Mouse (Mus musculus) CD8-positive naive resting alpha-beta T cell, adult 2 months (primary cell): ENCODE measurements around the gene Mmp11.

Experiments used
- DNase-seq, 2 experiments: peaks; one replicate each; pipeline ENCODE4 v3.0.0; 2022; ENCODE audit warnings: low read depth in 2 of 2, low spot score in 2 of 2

The Mmp11 gene

DNA sequence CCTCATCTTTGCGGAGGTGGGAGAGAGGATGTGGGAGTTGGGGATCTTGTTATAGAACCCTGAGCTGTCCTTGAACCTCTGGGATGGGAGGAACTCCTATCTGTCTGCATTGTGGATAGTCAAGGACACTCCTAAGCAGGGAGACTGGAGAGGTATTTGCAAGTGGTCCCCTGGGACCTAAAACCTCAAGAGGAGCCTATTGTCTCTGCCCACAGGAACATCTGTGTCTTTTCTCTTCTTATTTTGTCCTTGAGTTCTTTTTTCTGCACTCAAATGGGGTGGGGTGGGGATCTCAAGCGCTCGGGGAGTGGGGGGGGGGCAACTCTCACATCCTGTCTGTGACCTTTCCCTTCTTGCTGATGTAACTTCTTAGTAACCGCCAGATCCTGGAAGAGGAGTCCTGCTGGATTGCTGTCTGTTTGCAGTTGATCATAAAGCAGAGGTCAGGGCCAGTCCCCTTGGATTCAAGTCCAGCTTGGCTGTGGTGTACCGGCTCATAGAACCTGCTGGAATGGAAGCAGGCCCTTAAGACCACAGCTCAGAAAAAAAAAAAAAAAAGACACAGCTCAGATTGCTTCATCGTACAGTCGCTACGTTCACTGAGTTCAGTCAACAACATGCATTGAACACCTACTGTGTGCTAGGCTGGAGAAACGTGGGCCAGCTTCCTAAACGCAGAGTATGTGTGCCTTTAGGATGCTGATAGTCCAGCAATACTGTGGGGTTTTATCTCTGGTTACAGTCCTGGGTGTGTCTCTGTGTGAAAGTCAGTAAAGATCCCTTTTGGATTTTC is 1.8 kb upstream of the Mmp11 start:
- no peak for DNase-seq

- DNase-seq: no peak
Observed at GRCm38 (mm10) chr10:75936909-75937667, 792 bp upstream of the Mmp11 start.

- no peak for DNase-seq
Observed at GRCm38 (mm10) chr10:75934991-75935390, 1.3 kb downstream of the Mmp11 start.

DNA sequence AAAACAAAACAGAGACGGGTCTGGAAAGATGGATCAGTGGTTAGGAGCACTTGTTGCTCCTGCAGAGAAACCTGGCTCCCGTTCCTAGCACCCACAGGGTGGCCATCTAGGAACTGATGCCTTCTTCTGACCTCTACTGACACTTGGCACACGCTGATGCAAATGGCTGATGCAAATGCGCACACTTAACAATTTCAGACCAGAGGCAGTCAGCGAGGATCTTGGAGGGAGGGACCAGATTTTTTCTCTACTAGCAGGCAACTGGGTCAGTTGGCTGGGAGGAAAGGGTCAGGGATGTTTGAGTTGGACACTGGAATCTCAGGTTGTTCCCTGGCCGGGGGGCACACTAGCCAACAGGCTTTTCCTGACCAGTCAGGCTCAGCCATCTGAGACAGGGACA is 3.4 kb downstream of the Mmp11 start, which contains the start of gene Chchd10:
Gene Chchd10, plus strand, starts transcription at position 240 of the 400 bp plus-strand sequence.
- no peak for DNase-seq

DNA sequence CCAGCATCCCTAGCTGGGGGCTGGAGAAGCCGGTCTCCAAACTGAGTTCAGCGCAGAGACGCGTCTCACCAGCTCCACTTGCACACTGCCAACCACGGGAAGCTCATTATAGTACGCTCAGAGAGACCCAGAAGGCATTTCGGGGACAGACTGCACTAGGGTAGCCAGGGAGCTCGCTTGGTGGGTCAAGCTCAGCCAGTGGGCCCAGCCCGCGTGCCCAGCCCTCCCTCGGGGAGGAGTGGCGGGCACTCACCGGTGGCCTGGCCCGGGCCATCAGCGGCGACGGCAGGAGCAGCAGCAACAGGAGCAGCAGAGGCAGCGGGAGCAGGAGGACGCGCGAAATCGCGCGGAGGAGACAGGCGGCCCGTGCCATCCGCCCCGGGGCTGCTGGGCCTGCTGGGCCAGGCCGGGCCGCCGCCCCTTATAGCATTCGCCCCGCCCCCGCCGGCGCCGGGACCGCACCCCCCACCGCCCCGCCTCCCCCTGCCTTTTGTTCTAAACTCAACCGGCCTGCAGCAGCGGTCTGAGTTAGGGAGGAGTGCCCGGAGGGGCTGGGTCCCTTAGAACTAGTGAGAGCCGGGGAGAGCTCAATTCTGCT is 4.1 kb downstream of the Mmp11 start:
- DNase-seq: peak; percentile 18 to 26

- no peak for DNase-seq
Observed at GRCm38 (mm10) chr10:75931311-75931710, 5.0 kb downstream of the Mmp11 start.

GRCm38 (mm10) chr10:75930304-75930703 is 6.0 kb downstream of the Mmp11 start:
- no peak for DNase-seq

- DNase-seq: no peak
Observed at GRCm38 (mm10) chr10:75926396-75926795, 9.9 kb downstream of the Mmp11 start.

- no peak for DNase-seq
Observed at GRCm38 (mm10) chr10:75924324-75924723, 12.0 kb downstream of the Mmp11 start.

- peak in 1 of 2 experiments; percentile 10 for DNase-seq
Observed at GRCm38 (mm10) chr10:75921726-75922560, 14.4 kb downstream of the Mmp11 start.

DNA sequence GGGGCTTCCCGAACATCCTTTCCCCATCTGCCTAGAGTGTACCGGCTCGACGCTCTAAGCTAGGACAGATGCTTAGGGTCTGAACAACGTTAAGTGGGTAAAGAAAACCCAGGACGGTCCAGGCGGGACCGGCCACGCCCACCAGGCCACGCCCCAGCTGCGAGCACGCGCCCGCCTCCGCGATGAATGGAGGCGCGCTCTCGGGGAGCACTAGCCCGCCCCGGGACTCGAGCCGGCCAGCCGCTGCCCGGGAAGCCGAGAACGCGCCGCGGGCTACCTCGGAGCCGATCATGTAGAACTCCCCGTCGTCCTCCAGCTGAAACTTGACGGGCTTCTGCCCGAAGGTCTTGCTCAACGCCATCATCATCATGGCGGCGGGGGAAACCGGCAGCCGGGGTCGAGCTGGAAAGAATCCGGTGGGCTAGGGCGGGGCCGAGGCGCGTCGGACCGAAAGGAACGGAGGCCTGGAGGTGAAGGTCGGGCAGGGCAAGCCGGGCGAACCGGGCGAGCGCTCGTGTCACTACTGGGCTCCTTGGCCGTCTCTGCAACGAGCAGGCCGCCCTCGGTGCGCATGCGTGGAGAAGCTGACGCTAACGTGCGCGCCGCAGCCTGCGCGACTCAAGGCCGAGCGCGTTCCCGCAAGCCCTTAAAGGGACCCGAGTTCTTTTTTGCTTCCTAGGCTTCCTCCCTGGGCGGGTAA is 15.1 kb downstream of the Mmp11 start, which contains the start of gene Smarcb1:
Gene Smarcb1, minus strand, starts transcription at position 592 of the 700 bp plus-strand sequence.
- DNase-seq: peak; percentile 88 to 93

DNA sequence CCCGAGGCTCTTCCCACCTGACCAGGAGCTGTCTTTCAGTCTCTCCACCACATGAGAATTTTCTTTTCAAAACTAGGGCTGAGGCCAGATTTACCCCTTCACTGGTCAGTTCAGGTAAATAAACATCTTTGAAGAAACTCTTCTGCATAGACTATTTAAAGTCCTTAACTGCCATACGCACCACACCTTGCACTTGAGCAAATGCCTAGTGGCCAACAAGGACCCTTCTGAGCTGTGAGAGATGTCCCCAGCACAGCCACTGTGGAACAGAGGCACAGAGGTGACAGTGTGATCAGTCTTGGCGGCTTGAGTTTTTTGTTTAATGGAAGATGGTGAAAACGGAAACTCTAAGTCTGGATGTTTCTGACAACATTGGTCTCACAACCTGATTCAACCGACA is 17.3 kb downstream of the Mmp11 start:
- DNase-seq: no peak

DNA sequence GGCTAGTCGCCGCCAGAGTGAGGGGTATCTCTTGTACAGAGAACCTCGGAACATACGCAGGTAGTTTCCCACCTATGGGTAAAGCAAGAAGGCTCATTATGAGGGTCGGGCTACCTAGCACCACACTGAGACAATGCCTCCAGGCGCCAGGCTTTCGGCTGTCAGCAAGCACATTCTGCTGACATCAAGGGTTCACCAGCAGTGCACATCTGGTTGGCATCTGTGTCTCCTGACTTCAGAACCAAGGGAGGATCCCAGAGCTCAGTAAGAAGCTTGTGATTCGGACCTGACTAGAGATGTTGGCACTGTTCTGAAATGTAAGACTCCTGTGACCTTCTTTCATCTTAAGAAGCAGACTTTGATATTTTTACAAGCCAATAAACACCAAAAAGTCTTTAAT is 19.5 kb downstream of the Mmp11 start:
- DNase-seq: no peak

DNA sequence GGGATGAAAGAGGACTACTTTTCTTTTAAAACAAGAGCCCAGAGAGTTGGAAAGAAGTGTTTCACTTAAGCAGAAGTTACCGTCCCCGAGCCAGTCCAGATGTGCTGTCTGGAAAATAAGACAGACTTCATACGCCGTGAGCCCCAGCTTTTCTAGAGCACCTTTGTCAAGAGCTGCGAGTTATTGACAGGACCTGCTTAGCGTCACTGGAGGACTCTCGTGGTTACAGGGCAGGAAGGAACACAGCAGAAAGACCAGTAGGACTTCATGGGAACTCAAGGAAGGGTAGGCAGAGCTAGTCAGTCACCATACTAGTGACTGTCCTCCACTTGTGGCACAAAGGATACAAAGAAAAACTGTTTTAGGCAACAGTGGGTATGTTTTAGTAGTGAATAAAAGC is 20.7 kb downstream of the Mmp11 start:
- no peak for DNase-seq

GRCm38 (mm10) chr10:75913013-75913589 is 23.2 kb downstream of the Mmp11 start:
- no peak for DNase-seq

- no peak for DNase-seq
Observed at GRCm38 (mm10) chr10:75910698-75911097, 25.6 kb downstream of the Mmp11 start.

- DNase-seq: no peak
Observed at GRCm38 (mm10) chr10:75906882-75907281, 29.4 kb downstream of the Mmp11 start.

DNA sequence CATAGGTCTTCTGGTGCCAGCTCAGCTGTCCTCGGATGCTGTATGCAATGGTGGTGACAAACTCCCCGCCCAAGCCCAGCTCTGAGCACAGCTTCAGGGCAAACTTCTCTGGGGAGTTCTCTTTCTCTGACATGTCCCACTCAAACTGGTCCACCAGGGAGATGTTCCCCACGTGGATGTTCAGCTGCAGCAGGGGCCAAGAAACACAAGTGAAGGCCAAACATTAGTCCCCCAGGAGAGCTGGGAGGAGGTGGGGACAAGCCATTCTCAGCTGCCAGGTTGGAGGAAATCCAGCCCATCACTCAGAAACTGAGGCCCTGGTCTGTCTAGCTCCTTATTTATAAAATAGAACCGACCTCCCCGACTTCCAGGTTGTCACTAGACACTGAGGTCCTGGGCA is 31.9 kb downstream of the Mmp11 start:
- DNase-seq: no peak

GRCm38 (mm10) chr10:75898846-75899245 is 37.5 kb downstream of the Mmp11 start:
- DNase-seq: no peak

- DNase-seq: no peak
Observed at GRCm38 (mm10) chr10:75898039-75898564, 38.2 kb downstream of the Mmp11 start.
